Mouse (Mus musculus) right cerebral cortex, adult 18-20 months (tissue): Measurements from ENCODE around the gene Kcnj14.

ENCODE experiments used
- DNase-seq: peaks from one replicate; pipeline ENCODE4 v3.0.0; 2022; ENCODE audit warnings: mixed read lengths

Kcnj14 gene

DNA sequence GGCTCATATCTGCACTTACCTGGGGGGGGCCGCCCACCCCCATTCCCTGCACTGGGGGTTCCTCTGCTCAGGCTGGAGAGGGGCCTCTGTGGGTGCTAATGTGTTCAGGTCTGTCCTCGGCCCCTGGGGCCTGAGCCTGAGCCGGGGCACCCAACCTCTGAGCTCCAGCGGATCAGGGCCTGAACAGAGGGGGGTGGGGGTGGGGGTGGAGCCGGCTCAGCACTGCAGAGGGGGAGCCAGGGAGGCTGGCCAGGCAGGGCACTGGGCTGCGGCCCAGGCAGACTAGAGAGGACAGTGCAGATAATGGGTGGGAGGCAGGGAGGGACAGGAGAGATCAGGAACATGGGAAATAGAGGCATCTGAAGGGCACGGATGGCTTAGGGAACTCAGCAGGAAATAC is at the start of gene Kcnj14:
Gene Kcnj14, minus strand, starts transcription at position 185 of the 400 bp plus-strand sequence.
- DNase-seq = no peak

DNA sequence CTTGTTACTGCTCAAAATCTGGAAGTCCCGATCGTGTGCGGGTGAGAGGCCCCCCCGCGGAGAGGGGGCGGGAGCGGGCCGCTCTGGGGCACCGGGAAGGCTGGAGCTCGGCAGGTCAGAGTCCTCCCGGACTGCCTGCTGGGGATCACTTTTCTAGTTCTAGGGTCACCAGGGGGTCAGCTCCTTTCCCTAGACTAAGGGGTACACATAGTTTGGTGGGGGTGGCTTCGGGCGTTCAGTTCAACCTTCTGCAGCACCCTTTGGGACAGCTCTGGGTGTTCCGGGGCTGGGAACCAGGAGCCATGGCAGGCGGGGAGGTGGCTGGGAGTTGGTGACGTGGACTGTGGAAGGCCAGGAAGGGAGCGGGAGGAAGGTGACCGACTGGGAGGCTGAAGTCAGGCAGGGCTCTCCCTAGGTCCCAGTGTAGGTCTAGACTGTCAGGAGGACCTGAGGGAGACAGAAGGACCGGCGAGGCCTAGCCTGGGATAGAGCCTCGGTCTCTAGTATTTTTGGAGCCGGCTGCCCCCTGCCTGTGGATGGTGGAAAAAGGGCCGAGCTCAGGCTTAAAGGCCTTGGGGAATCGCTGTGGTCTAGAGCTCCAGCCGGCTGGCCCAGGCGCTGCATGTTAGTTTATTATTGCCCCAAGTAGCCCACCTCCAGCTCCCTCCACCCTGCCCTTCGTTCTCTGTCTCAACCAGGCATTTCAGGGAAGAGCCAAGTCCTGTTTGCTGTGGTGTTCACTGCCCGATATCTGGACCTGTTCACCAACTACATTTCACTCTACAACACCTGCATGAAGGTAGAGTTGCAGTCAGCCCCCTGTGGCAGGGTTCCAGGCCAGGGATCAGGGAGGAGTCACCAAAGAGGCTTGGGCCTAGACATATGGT is 48.7 kb upstream of the Kcnj14 start:
- DNase-seq = peak; percentile 38

DNA sequence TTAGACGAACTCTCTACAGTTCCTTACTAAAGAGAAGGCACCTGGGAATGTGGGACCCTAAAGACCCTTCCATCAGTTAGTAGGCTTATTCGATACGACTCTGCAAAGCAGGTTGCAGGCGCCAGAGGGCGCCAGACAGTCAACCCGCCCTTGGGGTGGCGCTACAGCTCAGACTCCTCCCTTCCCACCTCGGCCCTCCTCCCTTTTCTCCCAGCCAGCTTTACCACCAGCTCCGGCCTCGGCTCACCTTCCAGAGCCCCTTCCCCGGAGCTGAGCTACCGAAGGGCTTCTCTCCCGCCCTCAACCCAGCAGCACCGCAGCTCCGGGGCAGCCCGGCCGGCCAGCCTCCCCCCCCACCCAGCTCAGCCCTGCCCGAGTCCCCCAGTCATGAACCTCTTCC is 48.0 kb upstream of the Kcnj14 start, which contains the start of gene Kdelr1:
Gene Kdelr1, plus strand, starts transcription at position 149 of the 400 bp plus-strand sequence.
- peak; percentile 91 for DNase-seq

DNA sequence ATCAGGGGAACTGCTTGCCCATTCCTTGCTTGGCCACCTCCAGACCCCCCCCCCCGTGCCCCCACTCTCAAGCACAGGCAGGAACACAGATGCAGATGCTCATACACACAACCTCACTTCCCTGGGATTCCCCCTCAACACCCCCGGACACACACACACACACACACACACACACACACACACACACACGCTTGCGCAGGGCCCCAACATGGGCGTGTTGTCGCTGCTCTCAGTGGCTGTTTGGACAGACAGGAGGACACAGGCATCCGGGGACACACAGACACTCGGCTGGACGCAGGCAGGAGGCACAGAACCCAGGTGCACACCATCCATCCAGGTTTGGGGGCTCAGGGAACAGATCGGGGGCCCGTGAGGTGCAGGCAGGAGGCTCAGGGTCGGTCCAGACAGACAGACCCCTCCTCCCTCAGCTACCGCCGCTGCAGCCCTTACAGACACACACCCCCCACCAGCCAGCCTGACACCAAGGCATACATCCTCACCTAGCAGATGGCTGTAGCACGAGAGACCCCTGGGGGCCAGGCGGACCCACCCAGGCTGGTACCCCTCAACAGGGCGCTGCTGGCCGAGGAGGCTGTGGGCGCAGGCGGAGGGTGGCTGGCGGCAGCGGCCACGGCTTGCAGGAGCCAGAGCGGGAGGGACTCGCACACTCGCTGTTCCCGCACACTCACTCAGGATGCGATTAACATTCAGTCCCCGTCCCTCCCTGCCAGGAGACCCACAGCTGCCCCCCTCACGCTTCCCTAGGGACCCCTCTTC is 45.9 kb upstream of the Kcnj14 start:
- no peak for DNase-seq

DNA sequence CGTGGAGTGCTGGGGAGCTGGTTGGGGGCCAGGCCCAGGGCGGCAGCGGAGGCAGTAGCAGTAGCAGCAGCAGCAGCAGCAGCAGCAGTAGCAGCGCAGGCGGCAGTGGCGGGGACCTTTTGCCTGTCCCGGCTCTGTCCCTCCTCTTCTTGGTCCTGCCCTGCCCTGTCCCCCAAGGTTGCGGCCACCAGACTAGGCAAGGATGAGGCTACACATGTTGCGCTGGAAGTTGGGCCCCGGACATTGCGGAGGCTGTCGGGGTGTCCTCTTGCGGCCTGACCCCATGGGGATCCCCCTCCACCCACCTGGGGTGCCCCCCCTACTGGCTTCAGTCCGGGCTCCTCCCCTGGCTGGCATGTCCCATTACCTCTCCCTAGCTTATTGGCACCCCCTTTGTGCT is 45.2 kb upstream of the Kcnj14 start:
- no peak for DNase-seq

DNA sequence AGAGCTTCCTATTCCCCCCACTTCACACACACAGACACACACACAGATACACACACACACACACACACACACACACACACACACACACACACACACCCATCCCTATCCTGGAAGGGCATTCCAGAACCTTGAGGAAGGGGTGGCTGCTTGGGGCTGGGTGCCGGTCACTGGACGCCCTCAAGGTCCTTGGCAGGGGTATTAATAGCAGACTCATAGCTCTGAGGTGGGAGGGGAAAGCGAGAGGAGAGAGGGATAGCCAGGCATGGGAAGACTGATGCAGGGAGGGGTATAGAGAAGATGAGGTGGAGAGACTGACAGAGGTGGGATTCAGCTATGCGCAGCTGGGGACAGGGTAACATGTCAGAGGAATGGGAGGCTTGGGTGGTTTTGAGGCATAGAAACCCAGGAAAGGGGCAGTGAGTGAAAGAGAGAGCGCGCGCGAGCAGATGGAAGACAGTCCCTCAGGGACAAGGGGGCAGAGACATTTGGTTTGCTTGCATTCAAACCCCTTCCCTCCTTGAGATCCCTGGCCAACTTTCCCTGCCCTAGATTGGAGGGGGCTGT is 44.6 kb upstream of the Kcnj14 start:
- DNase-seq = no peak

DNA sequence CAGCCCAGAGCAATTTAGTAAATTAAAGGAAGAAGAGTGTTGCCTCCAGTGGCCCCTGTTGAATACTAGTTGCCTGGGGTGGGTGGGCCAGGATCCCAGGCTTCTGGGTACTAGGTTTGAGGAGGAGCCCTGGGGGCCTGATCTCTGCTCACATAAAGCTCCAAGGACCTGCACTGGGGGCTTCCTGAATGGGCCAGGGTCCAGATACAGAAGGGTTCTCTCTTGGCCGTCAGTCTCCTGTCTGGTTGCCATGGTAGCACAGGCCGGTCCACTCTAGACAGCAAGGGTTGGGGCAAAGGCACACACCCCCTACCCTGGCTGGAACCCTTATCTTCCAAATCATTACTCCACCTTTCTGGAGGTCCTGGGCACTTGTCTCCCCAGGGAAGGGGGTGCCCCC is 43.3 kb upstream of the Kcnj14 start:
- no peak for DNase-seq

DNA sequence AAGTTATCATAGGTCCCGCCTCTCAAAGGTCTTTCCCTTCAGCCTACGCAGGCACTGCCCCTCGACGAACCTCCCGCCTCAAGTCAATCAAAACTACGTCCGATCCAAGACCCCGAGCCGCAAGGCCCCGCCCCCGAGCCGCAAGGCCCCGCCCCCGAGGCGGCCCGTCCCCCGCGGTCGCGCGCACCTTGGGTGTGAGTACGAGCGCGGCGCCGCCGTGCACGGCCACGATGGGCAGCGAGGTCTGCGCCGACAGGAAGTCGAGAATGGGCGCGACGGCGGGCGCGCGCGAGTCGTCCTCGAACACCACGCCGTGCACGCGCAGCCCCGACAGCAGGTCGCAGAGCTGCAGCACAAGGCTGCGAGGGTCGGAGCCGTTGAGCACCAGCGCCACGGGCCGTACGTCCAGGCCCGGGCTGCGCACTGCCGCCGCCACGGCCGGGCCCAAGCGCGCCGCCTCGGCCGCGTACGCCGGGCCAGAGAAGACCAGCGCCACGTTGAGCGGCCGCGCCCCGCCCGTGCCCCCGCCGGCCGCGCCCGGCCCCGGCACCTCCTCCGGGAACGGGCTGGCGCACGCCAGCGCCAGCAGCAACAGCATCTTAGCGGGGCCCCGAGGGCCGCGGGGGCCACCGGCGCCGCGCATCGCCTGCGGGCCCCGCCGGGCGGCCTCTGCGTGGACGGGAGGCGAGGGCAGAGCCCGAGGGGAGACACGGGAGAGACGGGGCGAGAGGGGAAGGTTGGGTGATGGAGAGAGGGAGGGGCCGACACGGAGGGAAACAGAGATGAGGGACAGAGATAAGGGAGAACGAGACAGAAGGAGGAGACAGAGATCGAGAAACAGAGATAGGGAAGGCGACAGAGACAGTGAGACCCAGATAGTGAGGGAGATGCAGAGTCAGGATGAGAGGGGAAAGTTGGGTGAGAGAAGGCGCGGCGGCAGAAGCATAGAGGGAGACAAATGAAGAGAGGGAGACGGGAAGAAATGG is 41.6 kb upstream of the Kcnj14 start:
- peak; percentile 80 for DNase-seq

DNA sequence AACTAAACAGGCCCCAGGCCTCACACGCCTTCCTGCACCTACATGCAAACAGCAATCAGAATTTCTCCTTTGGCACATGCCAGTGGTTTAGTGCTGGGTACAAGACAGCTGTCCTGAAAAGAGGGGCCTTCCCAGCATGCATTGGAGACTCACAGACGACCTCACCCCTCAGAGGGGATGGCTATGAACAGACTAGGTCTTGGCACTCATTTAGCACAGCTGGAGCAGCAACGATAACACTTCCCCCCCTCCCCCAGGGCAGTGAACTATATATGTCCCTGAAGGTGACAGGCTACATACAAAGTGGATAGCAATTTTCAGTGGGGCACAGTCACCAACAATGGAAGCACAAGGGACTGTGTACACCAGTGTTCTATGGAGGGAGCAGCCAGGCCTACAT is 39.9 kb upstream of the Kcnj14 start:
- DNase-seq = no peak

DNA sequence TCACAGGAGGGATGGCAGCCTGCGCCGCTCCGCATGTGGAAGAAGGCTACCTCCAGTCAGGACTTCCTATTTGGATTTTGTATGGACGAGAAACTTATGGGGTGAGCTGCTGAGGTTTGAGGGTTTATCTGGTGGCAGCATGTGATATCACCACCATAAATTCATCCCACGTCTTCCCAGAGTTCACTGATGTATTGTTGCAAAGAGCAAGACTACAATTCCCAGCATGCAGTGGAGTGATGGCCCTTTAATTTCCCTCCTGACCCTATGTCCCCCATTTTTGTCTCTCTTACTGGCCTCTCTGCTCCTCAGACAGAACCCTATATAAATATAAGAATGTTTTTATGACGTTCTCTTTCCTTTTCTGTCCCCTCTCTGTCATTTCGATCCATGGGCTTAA is 38.2 kb upstream of the Kcnj14 start:
- no peak for DNase-seq

DNA sequence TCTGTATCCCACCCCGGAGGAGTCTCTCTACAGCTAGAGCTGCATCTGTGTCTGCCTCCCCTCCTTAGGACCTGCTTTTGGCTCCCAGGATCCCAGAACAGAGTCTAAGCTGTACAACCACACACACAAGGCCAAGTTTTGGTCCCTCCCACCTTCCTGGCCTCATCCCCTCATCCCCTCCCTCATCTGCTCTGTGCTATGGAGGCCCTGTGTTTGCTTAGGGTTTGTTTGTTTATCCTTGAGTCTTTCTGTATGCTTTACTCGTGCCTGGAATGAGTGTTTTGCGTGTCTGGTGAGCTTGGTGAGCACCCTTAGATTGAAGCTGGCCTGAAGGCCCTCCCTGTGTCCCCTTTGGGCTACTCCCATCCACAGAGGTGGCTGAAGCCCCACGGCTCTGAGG is 34.4 kb upstream of the Kcnj14 start:
- no peak for DNase-seq

DNA sequence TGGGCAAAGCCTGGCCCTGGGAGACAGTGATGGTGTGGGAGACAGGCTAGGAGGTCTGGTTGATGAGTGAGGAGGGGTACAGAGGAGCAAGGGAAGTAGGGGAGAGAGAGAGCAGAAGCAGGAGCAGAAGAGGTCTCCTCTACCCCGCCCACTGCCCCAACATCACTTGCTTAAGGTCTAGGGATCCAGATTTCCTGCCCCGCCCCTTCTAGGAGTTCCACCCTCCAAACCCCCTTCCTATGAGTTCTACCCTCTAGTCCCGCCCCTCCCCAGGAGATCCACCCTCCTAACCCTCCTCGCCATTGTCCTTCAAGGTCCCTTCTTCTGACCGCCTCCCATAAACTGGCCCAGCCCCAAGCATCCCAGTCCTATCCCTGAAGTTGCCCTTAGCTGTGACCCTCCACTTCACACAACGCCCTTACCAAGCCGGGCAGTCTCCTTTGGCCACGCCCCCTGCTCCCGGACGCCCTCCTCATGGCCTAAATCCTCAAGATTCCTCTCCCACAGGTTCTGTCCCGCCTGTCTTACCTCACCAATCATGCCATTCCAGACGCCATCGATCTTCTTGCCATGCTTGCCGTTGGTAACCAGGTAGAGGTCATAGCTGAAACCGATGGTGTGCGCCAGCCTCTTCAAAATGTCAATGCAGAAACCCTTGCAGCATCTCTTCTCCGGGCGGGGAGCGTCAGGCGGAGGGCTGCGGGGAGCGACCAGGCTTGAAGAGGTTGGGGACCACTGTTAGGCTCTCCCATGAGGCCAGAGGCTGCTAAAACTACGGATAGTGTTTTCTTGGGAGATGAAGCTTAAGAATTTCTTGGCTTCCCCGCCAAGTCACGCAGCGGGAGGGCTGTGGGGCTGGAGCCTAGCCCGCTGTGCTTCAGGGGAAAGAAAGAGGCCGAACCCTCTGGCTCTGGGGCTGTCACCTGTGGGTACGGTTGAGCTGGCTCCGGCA is 32.6 kb upstream of the Kcnj14 start:
- no peak for DNase-seq

DNA sequence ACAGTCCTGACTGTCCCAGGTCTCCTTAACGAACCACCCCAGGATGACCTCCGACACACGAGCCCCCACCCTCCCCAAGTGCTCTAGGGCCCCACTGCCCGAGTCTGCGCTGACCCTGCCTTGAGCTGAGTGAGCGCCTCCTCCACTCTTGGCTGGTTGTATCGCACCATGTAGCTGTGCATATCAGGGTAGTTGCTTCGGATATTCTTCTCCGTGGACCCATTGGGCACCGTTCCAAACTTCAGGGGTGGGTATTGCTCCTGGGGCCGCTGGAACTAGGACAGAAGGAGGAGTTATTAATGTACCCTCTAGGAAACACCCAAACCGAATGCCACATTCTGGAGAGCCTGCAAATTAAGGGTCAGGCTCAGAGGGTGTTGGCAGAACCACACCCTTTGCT is 28.5 kb upstream of the Kcnj14 start:
- DNase-seq = no peak

DNA sequence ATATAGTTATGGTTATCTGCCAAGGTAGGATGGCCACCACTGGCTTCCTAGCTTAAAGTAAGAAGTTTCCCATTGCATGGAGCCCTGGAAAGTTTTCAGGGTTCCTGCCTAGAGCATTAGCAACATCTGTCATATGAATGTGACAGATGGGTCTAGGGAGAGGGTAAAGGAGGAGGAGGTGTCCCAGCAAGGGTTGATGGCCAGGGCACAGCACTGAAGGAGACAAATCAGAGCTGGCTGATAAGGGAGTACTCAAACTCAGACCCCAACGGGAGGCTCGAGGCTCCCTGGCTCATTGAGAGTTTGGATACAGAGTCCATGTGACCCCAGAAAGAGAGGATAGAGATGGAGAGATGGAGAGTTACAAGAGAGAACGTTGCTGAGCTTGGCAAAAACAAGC is 26.1 kb upstream of the Kcnj14 start:
- DNase-seq = no peak

DNA sequence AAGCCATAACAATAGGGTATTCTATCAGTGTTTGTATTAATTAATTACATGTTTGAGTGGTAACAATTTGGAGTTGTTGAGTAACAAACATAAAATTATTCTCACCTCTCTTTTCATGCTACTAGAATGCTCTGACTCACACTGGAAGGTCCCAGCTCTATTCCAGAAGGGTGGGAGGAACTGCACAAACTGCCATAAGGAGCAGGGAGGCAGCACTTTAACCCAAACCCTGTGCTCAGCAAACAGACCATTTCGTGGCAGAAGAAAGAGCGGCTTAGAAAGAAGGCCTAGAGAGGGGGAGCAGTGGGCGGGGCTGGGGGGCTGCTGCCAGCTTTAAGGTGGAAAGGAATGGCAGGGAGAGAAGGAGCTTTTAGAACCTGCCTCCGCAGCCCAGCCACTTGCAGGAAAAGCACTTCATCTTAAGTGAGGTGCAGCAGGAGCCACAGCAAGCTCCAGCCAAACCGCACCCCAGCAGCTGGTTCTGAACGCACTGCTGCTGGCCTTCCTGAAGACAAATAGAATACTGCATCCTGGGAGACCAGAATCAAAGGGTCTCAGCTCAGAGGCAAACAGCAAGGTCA is 24.0 kb upstream of the Kcnj14 start:
- DNase-seq = no peak

DNA sequence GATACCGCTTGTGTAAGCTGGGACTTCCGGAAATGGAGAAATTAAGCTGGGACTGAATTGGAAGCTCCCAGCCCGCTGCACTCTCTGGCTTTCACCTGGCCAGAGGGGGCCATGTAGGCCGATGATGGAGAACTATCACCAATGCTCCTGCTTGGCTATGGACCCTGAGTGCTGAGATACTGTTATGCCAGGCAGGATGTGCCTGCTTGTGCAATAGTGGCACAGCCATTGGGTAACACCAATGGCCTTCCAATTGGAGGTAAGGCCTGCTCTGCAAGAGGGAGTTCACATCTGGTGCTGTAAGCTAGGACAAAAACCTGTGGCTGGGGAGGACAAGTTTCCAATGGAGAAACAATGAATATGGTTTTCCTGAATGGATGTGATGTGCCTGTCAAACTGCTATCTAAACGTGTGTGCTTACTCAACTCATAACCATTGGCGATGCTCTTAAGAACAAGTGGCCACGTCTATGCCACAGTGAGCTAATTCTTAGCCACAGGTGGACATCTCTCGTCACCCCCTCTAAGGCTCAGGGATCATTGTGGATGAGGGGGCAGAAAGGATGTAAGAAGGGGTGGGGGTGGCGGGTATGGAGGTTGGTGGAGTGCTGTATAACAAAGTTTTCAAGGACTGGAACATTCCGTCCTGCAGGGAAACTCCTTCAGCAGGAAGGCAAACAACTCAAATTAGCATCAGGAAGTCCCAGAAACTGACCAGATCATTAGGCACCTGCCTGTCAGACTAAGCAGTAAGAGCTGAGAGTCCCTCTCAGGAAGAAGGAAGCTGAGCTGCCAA is 18.6 kb upstream of the Kcnj14 start:
- no peak for DNase-seq

DNA sequence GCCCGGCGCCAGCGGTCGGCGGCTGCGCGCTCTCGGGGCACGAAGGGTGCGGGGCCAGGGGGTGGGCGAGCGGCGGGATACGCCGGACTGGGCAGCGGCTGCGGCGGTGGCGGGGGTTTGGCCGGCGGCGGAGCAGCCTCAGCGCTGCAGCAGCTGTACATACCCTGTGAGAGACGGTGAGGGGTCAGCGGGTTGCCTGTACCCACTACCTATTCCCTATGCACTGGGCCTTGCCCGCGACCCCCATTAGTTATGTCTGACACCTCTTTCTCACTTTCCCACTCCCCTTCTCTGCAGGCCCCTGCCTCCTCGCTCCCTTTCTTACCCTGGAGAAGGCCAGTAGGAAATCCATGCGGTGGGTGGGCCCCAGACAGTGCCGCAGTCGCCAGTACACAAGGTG is 9.3 kb upstream of the Kcnj14 start:
- no peak for DNase-seq

DNA sequence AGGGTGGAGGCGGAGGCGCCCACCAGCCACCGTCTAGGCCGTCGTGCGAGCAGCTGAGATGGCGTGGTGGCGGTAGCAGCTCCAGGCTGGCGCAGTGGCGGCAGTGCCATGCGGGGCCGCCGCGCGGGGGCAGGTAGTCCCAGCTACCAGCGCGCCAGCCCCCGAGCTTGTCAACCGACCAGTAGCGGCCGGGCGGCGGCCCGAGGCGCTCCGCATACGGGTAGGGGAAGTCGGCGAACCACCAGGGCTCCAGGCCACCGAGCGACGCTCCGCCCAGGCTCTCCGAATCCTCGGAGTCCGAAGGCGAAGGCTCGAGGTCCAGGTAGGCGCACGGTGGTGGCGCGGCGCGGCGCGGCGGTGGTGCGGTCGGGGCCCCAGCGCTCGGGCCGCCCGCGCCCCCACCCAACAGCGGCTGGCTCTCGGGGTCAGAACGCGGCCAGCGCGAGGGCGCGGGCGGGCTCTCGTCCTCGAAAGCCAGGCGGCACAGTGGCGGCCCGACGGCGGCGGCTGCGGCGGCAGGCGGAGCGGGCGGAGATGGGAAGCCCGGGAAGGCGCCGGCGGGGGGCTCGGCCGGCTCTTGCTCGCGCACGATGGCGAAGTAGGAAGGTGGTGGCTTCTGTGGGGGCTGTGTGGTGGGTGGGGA is 8.7 kb upstream of the Kcnj14 start:
- DNase-seq = no peak

DNA sequence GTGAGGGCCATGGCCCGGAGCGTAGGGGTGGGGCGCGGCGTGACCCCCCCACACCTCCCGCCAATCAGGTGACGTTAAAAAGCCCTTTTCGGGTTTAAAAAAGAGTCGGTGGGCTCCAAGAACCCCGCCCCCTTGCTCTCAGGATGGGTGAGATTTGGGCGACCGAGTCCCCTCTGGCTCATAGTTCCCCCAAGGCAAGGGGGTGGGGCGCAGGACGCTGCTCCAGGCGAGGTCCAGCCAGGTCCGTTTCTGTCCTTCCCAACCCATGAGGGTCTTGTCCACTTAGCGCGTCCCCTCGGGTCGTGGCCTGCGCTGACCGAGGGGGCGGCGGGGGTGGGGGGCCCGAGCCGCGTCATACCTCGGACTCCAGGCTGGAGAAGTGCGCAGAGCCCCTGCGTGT is 7.8 kb upstream of the Kcnj14 start:
- DNase-seq = no peak

DNA sequence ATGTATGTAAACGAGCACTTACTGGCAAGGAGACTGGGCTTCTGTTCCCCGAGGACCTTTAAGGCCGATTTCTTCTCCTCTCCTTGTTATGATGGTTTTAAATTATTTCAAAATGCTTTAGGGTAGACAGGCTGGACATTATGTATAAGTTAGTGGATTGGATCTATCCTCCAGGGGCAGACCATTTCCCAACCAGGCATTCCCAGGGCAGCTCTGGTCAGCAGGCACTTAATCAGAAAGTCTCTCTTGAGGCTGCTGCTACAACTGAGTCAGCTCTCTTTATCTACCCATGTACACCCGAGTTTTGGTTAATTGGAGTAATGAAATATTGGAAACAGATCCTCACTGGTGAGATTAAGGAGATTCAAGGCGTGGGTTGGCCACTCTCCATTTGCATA is 6.5 kb upstream of the Kcnj14 start:
- no peak for DNase-seq
